Mouse (Mus musculus) gastrocnemius, adult 8-10 months (tissue): ENCODE data around the gene Fbln5. TPM values are rescaled to one million over a fixed set of nuclear protein-coding genes. Genes with fewer than 3 reads are reported as not detected.

Experiments used
- DNase-seq, 2 experiments: peaks; one replicate each; pipeline ENCODE4 v3.0.0; 2022; ENCODE audit warnings: low spot score in 2 of 2
- total RNA-seq, 4 experiments: library from RNA; stranded (reverse); gene quantifications; 2 replicates each; pipeline ENCODE4 v1.2.4; 2022

The Fbln5 gene
- total RNA-seq, 4 experiments from 2014 or later = 7.9 to 13.3 (median 10.9) TPM

GRCm38 (mm10) chr12:101763065-101763464, 55.8 kb downstream of the Fbln5 start:
- DNase-seq = no peak

- peak; percentile 24 to 38 for DNase-seq
Measured at GRCm38 (mm10) chr12:101762054-101762453, 56.8 kb downstream of the Fbln5 start.

- DNase-seq = no peak
Measured at GRCm38 (mm10) chr12:101759440-101760045, 59.3 kb downstream of the Fbln5 start.

- no peak for DNase-seq
Measured at GRCm38 (mm10) chr12:101758698-101759097, 60.2 kb downstream of the Fbln5 start.

- DNase-seq = no peak
Measured at GRCm38 (mm10) chr12:101742375-101742774, 76.5 kb downstream of the Fbln5 start.

GRCm38 (mm10) chr12:101740486-101740885, 78.4 kb downstream of the Fbln5 start:
- no peak for DNase-seq

GRCm38 (mm10) chr12:101740045-101740444, 78.8 kb downstream of the Fbln5 start:
- DNase-seq = no peak

GRCm38 (mm10) chr12:101718755-101719150, 100.1 kb downstream of the Fbln5 start:
- DNase-seq = no peak

- peak in 1 of 2 experiments; percentile 12 for DNase-seq
Measured at GRCm38 (mm10) chr12:101718054-101718754, 100.7 kb downstream of the Fbln5 start, which contains the start of gene Tc2n. Gene Tc2n, minus strand, starts transcription at chr12:101718523.

GRCm38 (mm10) chr12:101699176-101699575, 119.7 kb downstream of the Fbln5 start:
- no peak for DNase-seq

Other genes starting within 250 kb of the Fbln5 start
- under 1 TPM; 0.10 to 0.36 (median 0.23) TPM for gene Tc2n, start 100.5 kb downstream of the Fbln5 start, total RNA-seq
- 10 to 100 TPM; 22.1 to 26.8 (median 23.4) TPM for gene Trip11, start 94.2 kb upstream of the Fbln5 start, total RNA-seq
- 1 to 10 TPM; 3.0 to 6.7 (median 5.2) TPM for gene Atxn3, start 139.2 kb upstream of the Fbln5 start, total RNA-seq
- 10 to 100 TPM in 2 of 4 experiments, 1 to 10 TPM in 2; 8.8 to 10.7 (median 10.0) TPM for gene Cpsf2, start 156.9 kb upstream of the Fbln5 start, total RNA-seq